Comparison of ENCODE assay signal across 7 mouse cellular contexts in the genomic region with DNA sequence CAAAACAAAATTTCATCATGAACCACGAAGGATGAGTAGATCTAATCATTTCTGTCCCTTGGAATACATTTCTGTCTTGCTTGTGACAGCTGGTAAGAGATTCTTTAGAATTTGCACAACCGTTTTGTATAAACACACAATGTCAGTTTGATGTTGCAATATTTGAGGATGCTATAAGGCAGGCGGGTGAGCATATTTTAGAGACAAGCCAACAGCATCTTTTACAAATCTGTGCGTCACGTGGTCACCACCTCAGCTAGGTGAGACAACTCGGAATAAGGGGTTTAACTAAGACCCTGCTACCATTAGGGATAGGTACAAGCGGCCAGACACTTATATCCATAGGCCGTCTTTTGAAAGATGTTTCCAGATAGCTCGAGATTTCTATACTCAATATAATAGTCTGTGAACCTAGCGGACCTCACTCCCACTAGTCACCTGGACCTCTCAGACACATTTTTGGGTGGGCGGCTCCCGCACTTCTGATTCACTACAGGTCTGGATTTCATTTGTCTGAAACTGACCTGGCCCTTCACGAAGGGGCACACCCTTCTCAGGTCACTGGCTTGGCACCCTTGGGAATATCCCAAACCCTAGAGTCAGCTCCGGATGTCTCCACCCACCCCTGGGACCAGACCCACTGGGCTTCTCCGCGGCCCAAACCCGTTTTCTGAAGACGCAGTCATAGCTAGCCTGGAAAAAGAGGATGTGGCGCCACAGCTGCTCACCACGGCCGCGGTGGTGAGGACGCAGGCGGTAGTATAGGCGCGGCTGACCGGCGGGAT. TPM values are rescaled to one million over a fixed set of nuclear protein-coding genes. Genes with fewer than 3 reads are reported as not detected.
DNase-seq lines count a peak whose midpoint lies in the region; ATAC-seq lines count a peak whose summit lies in the region.

No protein-coding gene starts in this region.

- peak overlapping the region; percentile 85 for H3K4me3 ChIP-seq in lung, embryonic 15.5 days
- peak overlapping the region; percentile 89 for H3K4me3 ChIP-seq in embryonic facial prominence, embryonic 14.5 days (ENCODE audit: low read depth, low read length)
- peak overlapping the region; percentile 68 for H3K4me3 ChIP-seq in intestine, embryonic 14.5 days (ENCODE audit: low read depth, low read length)
- H3K4me3 ChIP-seq in neural tube, embryonic 14.5 days (ENCODE audit: low read depth, low read length): peak overlapping the region; percentile 75

- peak overlapping the region; percentile 75 for H3K27ac ChIP-seq in lung, embryonic 15.5 days
- peak overlapping the region; percentile 81 for H3K27ac ChIP-seq in embryonic facial prominence, embryonic 14.5 days (replicated peaks; ENCODE audit: low read depth, low read length)
- H3K27ac ChIP-seq in intestine, embryonic 14.5 days (ENCODE audit: low read depth): peak overlapping the region; percentile 57; the same call in 1 of the 2 replicates
- H3K27ac ChIP-seq in neural tube, embryonic 14.5 days (ENCODE audit: low read depth, low read length): peak overlapping the region; percentile 82

- peaks cover 27% of the 10 kb centered on the region; the same call in 1 of the 2 replicates for H3K36me3 ChIP-seq in lung, embryonic 15.5 days
- H3K36me3 ChIP-seq in embryonic facial prominence, embryonic 14.5 days (ENCODE audit: control insufficient read depth, insufficient read depth, low read length): peaks cover 29% of the 10 kb centered on the region
- peaks cover 19% of the 10 kb centered on the region for H3K36me3 ChIP-seq in intestine, embryonic 14.5 days (ENCODE audit: control insufficient read depth, insufficient read depth, low read length)
- H3K36me3 ChIP-seq in neural tube, embryonic 14.5 days (ENCODE audit: control insufficient read depth, insufficient read depth, low read length): no peaks in the 10 kb centered on the region

- no peaks in the 10 kb centered on the region for H3K27me3 ChIP-seq in lung, embryonic 15.5 days
- no peaks in the 10 kb centered on the region for H3K27me3 ChIP-seq in embryonic facial prominence, embryonic 14.5 days (replicated peaks; ENCODE audit: control insufficient read depth, insufficient read depth, low read length)
- no peaks in the 10 kb centered on the region for H3K27me3 ChIP-seq in intestine, embryonic 14.5 days (replicated peaks; ENCODE audit: control insufficient read depth, insufficient read depth, low read length)
- H3K27me3 ChIP-seq in neural tube, embryonic 14.5 days (ENCODE audit: control insufficient read depth, insufficient read depth, low read length): no peaks in the 10 kb centered on the region

- 3% methylated on average over 28 of the region's 28 CpGs for WGBS in lung, embryonic 15.5 days
- WGBS in embryonic facial prominence, embryonic 14.5 days: 5% methylated on average over 28 of the region's 28 CpGs
- WGBS in intestine, embryonic 14.5 days: 4% methylated on average over 28 of the region's 28 CpGs
- 7% methylated on average over 28 of the region's 28 CpGs for WGBS in neural tube, embryonic 14.5 days

- H3K4me2 ChIP-seq in lung, embryonic 15.5 days: peak overlapping the region; percentile 65
- peak overlapping the region; percentile 89 for H3K4me2 ChIP-seq in embryonic facial prominence, embryonic 14.5 days (ENCODE audit: low read depth, low read length)
- H3K4me2 ChIP-seq in intestine, embryonic 14.5 days (ENCODE audit: low read length): peak overlapping the region; percentile 94
- peak overlapping the region; percentile 69 for H3K4me2 ChIP-seq in neural tube, embryonic 14.5 days (ENCODE audit: low read depth, low read length)

- H3K9ac ChIP-seq in lung, embryonic 15.5 days: peak overlapping the region; percentile 93
- H3K9ac ChIP-seq in embryonic facial prominence, embryonic 14.5 days (ENCODE audit: low read depth, low read length): peak overlapping the region; percentile 89
- peak overlapping the region; percentile 77 for H3K9ac ChIP-seq in intestine, embryonic 14.5 days (ENCODE audit: low read length)
- peak overlapping the region; percentile 87 for H3K9ac ChIP-seq in neural tube, embryonic 14.5 days (replicated peaks; ENCODE audit: low read depth, low read length)

- no peak for DNase-seq in lung, postnatal 10 days
- DNase-seq in embryonic facial prominence, embryonic 14.5 days (ENCODE audit: low spot score): no peak
- DNase-seq in intestine, embryonic 14.5 days (ENCODE audit: low spot score): no peak
- no peak for DNase-seq in thymus, postnatal 10 days (ENCODE audit: low spot score in 2 of 2)
- no peak for DNase-seq in adrenal gland, adult 18-20 months (ENCODE audit: low spot score in 2 of 2)

- peaks cover 28% of the 10 kb centered on the region for H3K4me1 ChIP-seq in lung, embryonic 15.5 days
- H3K4me1 ChIP-seq in embryonic facial prominence, embryonic 14.5 days (ENCODE audit: control insufficient read depth, insufficient read depth, low read length): peaks cover 19% of the 10 kb centered on the region; the same call in 1 of the 2 replicates
- peaks cover 20% of the 10 kb centered on the region for H3K4me1 ChIP-seq in intestine, embryonic 14.5 days (replicated peaks; ENCODE audit: control insufficient read depth, insufficient read depth, low read length)
- H3K4me1 ChIP-seq in neural tube, embryonic 14.5 days (ENCODE audit: control insufficient read depth, insufficient read depth, low read length): peaks cover 26% of the 10 kb centered on the region

- ATAC-seq in lung, embryonic 15.5 days (ENCODE audit: borderline replicate concordance, extremely low read depth, low FRiP score, low TSS enrichment): peak; percentile 13; the same call in 1 of the 2 replicates
- peak; percentile 0; the same call in 1 of the 2 replicates for ATAC-seq in embryonic facial prominence, embryonic 14.5 days (ENCODE audit: low read depth)
- peak; percentile 53; the same call in 1 of the 2 replicates for ATAC-seq in intestine, embryonic 14.5 days (replicated peaks; ENCODE audit: low FRiP score, low TSS enrichment, low read depth)
- peak; percentile 10; the same call in 1 of the 2 replicates for ATAC-seq in neural tube, embryonic 14.5 days (ENCODE audit: low read depth)

- H3K9me3 ChIP-seq in lung, embryonic 15.5 days: no peaks in the 10 kb centered on the region
- no peaks in the 10 kb centered on the region for H3K9me3 ChIP-seq in embryonic facial prominence, embryonic 14.5 days (ENCODE audit: control insufficient read depth, low read length)
- H3K9me3 ChIP-seq in intestine, embryonic 14.5 days (ENCODE audit: control insufficient read depth, low read length): no peaks in the 10 kb centered on the region
- H3K9me3 ChIP-seq in neural tube, embryonic 14.5 days (ENCODE audit: control insufficient read depth, low read length): no peaks in the 10 kb centered on the region

RNA-seq across cellular contexts. Expression of a gene that starts 0.8 kb away (rescaled TPM):
- polyA plus RNA-seq in lung, embryonic 15.5 days (2015; fragmentation: Nextera tagmentation; extraction: Ambion mirVana): 49.5 and 51.2 TPM in 2 replicates
- polyA plus RNA-seq in embryonic facial prominence, embryonic 14.5 days (2014; fragmentation: Nextera tagmentation; extraction: Ambion mirVana): 29.2 and 30.0 TPM in 2 replicates
- polyA plus RNA-seq in intestine, embryonic 14.5 days (2014; fragmentation: Nextera tagmentation; extraction: Ambion mirVana): 28.5 and 32.0 TPM in 2 replicates
- polyA plus RNA-seq in neural tube, embryonic 14.5 days (2014; fragmentation: Nextera tagmentation; extraction: Ambion mirVana): 20.9 and 30.3 TPM in 2 replicates
- 10 to 100 TPM; 17.7 to 19.2 TPM for total RNA-seq in adrenal gland, adult 18-20 months (2021)

RNA-seq across cellular contexts. Expression of a gene that starts 1.0 kb away (rescaled TPM):
- 52.6 and 53.1 TPM in 2 replicates for polyA plus RNA-seq in lung, embryonic 15.5 days (2015; fragmentation: Nextera tagmentation; extraction: Ambion mirVana)
- polyA plus RNA-seq in embryonic facial prominence, embryonic 14.5 days (2014; fragmentation: Nextera tagmentation; extraction: Ambion mirVana): 41.4 and 46.3 TPM in 2 replicates
- polyA plus RNA-seq in intestine, embryonic 14.5 days (2014; fragmentation: Nextera tagmentation; extraction: Ambion mirVana): 41.7 and 42.9 TPM in 2 replicates
- 28.6 and 34.1 TPM in 2 replicates for polyA plus RNA-seq in neural tube, embryonic 14.5 days (2014; fragmentation: Nextera tagmentation; extraction: Ambion mirVana)
- total RNA-seq in adrenal gland, adult 18-20 months (2021): 10 to 100 TPM; 66.2 to 89.5 TPM

RNA-seq across cellular contexts. Expression of a gene that starts 14.4 kb away (rescaled TPM):
- polyA plus RNA-seq in lung, embryonic 15.5 days (2015; fragmentation: Nextera tagmentation; extraction: Ambion mirVana): 18.4 and 18.6 TPM in 2 replicates
- 20.3 and 21.3 TPM in 2 replicates for polyA plus RNA-seq in embryonic facial prominence, embryonic 14.5 days (2014; fragmentation: Nextera tagmentation; extraction: Ambion mirVana)
- 23.0 and 24.4 TPM in 2 replicates for polyA plus RNA-seq in intestine, embryonic 14.5 days (2014; fragmentation: Nextera tagmentation; extraction: Ambion mirVana)
- polyA plus RNA-seq in neural tube, embryonic 14.5 days (2014; fragmentation: Nextera tagmentation; extraction: Ambion mirVana): 16.8 and 19.3 TPM in 2 replicates
- total RNA-seq in adrenal gland, adult 18-20 months (2021): 10 to 100 TPM; 27.8 to 31.7 TPM

RNA-seq across cellular contexts. Expression of a gene that starts 14.7 kb away (rescaled TPM):
- 99.5 and 99.8 TPM in 2 replicates for polyA plus RNA-seq in lung, embryonic 15.5 days (2015; fragmentation: Nextera tagmentation; extraction: Ambion mirVana)
- 50.1 and 65.9 TPM in 2 replicates for polyA plus RNA-seq in embryonic facial prominence, embryonic 14.5 days (2014; fragmentation: Nextera tagmentation; extraction: Ambion mirVana)
- polyA plus RNA-seq in intestine, embryonic 14.5 days (2014; fragmentation: Nextera tagmentation; extraction: Ambion mirVana): 44.1 and 50.1 TPM in 2 replicates
- polyA plus RNA-seq in neural tube, embryonic 14.5 days (2014; fragmentation: Nextera tagmentation; extraction: Ambion mirVana): 228 and 293 TPM in 2 replicates
- 10 to 100 TPM; 12.2 to 13.2 TPM for total RNA-seq in adrenal gland, adult 18-20 months (2021)

RNA-seq across cellular contexts. Expression of a gene that starts 35.8 kb away (rescaled TPM):
- polyA plus RNA-seq in lung, embryonic 15.5 days (2015; fragmentation: Nextera tagmentation; extraction: Ambion mirVana): 220 and 229 TPM in 2 replicates
- 223 and 224 TPM in 2 replicates for polyA plus RNA-seq in embryonic facial prominence, embryonic 14.5 days (2014; fragmentation: Nextera tagmentation; extraction: Ambion mirVana)
- 317 and 333 TPM in 2 replicates for polyA plus RNA-seq in intestine, embryonic 14.5 days (2014; fragmentation: Nextera tagmentation; extraction: Ambion mirVana)
- polyA plus RNA-seq in neural tube, embryonic 14.5 days (2014; fragmentation: Nextera tagmentation; extraction: Ambion mirVana): 173 and 177 TPM in 2 replicates
- total RNA-seq in adrenal gland, adult 18-20 months (2021): 100 to 1,000 TPM; 195 to 219 TPM

Comparison
In these comparisons a context has a peak if more than half of its experiments do, and no peak if none do; other contexts are left out.
1. ATAC-seq: peak in every context shown above with its lines; median percentile 53 in intestine, embryonic 14.5 days; 13 in lung, embryonic 15.5 days; 10 in neural tube, embryonic 14.5 days; 0 in embryonic facial prominence, embryonic 14.5 days.